Mouse (Mus musculus) forebrain, embryonic 14.5 days (tissue): ENCODE results near the gene Gm10320. TPM values are rescaled to one million over a fixed set of nuclear protein-coding genes. Genes with fewer than 3 reads are reported as not detected.

Experiments used
- ATAC-seq: fragments of 200-750 bp; cut with Nextera tagmentation; 2 replicates; pipeline ENCODE4 v1.8.0; 2017; ENCODE audit warnings: mild to moderate bottlenecking, moderate library complexity
- DNase-seq: peaks from one replicate; pipeline ENCODE4 v3.0.0-alpha.2; 2015; ENCODE audit warnings: low spot score
- H3K27ac ChIP-seq: fragments of 300-500 bp; sonication (generic); 2 replicates; pipeline ENCODE4 v1.5.1; 2014; ENCODE audit warnings: low read depth, mild to moderate bottlenecking, control low read depth, low read length, moderate library complexity
- H3K27me3 ChIP-seq: fragments of 300-500 bp; sonication (generic); replicated peaks from 2 replicates; pipeline ENCODE4 v1.6.1; 2014; ENCODE audit warnings: low read length, control low read depth, mixed read lengths; ENCODE audit not compliant: control insufficient read depth, insufficient read depth
- H3K36me3 ChIP-seq: fragments of 300-500 bp; sonication (generic); 2 replicates; pipeline ENCODE4 v1.6.1; 2014; ENCODE audit warnings: low read length, control low read depth; ENCODE audit not compliant: control insufficient read depth, insufficient read depth
- H3K4me1 ChIP-seq: fragments of 300-500 bp; sonication (generic); 2 replicates; pipeline ENCODE4 v1.6.1; 2014; ENCODE audit warnings: antibody characterized with exemption, low read length, control low read depth; ENCODE audit not compliant: control insufficient read depth, insufficient read depth
- H3K4me2 ChIP-seq: fragments of 300-500 bp; sonication (generic); 2 replicates; pipeline ENCODE4 v1.6.1; 2014; ENCODE audit warnings: mild to moderate bottlenecking, control low read depth, low read length
- H3K4me3 ChIP-seq: fragments of 300-500 bp; sonication (generic); 2 replicates; pipeline ENCODE4 v1.5.1; 2014; ENCODE audit warnings: low read depth, low read length, control low read depth
- H3K9ac ChIP-seq: fragments of 300-500 bp; sonication (generic); 2 replicates; pipeline ENCODE4 v1.6.1; 2014; ENCODE audit warnings: mild to moderate bottlenecking, low read length, control low read depth, moderate library complexity
- H3K9me3 ChIP-seq: fragments of 300-500 bp; sonication (generic); replicated peaks from 2 replicates; pipeline ENCODE4 v1.6.1; 2016; ENCODE audit warnings: low read length, control low read depth, mixed read lengths; ENCODE audit not compliant: control insufficient read depth
- WGBS: fragments of 180-500 bp; shearing (Covaris S2); extraction: QIAGEN DNeasy Blood & Tissue Kit; methylation state at CpG from one replicate; pipeline ENCODE4 v1.1.7; 2014; 5-methylcytosine and 5-hydroxymethylcytosine counted together
- polyA plus RNA-seq: library from polyadenylated mRNA; unstranded; fragments of >200 nt; fragmentation: Nextera tagmentation; extraction: Ambion mirVana; gene quantifications from 2 replicates; pipeline ENCODE4 v1.2.1, GENCODE M21; 2014

Gene Gm10320
- polyA plus RNA-seq, 1 experiment from 2014 or later: 0.85 TPM

DNA sequence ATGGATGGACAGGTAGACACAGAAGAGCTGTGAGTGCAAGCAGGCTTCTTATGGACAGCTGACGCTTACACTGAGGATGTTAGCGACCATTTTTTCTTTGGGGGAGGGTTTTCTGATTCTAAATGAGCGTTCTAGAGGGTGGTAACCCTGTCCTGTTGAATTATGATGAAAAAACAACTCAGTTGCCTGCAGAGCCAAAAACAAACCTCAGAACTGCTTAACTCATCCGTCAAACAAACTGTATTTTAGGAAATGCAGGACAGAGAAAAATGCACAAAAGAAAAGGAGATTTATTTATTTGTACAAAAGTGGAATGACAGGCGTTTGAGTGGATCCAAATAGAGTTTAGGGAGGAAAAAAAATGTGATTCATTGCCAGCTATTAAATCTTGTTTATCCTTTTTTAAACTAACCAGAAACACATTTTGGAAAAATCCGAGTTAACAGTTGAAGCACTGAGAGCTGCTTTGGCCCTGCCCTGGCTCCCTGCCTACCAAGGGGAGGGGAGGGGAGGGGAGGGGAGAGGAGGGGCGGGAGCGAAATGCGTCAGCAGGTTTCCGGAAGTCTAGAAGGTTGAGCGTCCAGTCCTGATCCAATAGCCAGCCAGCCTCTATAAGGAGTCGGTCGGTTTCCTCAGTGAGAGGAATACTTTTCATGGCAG lies 51.4 kb downstream of the Gm10320 start:
- no peak overlapping the region for H3K27ac ChIP-seq
- 66% methylated on average over 13 of the region's 13 CpGs for WGBS
- no peaks in the 10 kb centered on the region for H3K4me1 ChIP-seq
- ATAC-seq (no peak), DNase-seq (no peak)
- H3K36me3 ChIP-seq: no peaks in the 10 kb centered on the region
- no peaks in the 10 kb centered on the region for H3K9me3 ChIP-seq
- H3K27me3 ChIP-seq: no peaks in the 10 kb centered on the region
- no peak overlapping the region for H3K9ac ChIP-seq
- no peak overlapping the region for H3K4me3 ChIP-seq
- H3K4me2 ChIP-seq: no peak overlapping the region

Other genes starting within 250 kb of the Gm10320 start
- gene Utp15, start 229.0 kb downstream of the Gm10320 start, polyA plus RNA-seq: 26.4 and 30.6 TPM in 2 replicates
- gene Ankra2, start 228.9 kb downstream of the Gm10320 start, polyA plus RNA-seq: 73.4 and 79.1 TPM in 2 replicates
- gene Gm21976, start 212.1 kb downstream of the Gm10320 start, polyA plus RNA-seq: not detected in 2 replicates
- gene Btf3, start 175.0 kb downstream of the Gm10320 start, polyA plus RNA-seq: 669 and 680 TPM in 2 replicates
- 0.75 and 0.76 TPM in 2 replicates for gene Foxd1, start 137.8 kb downstream of the Gm10320 start, polyA plus RNA-seq
- not detected in 2 replicates for gene Tmem174, start 145.4 kb upstream of the Gm10320 start, polyA plus RNA-seq
- not detected in 2 replicates for gene Tmem171, start 202.8 kb upstream of the Gm10320 start, polyA plus RNA-seq